Mouse (Mus musculus) stomach, postnatal 0 days (tissue): ENCODE data around the gene Gpi1.

Experiments used
- CTCF ChIP-seq: IDR thresholded peaks from 2 replicates; pipeline ENCODE4 v1.5.1; 2016; ENCODE audit warnings: antibody characterized with exemption, low read depth, mild to moderate bottlenecking, moderate library complexity
- EP300 ChIP-seq: optimal IDR thresholded peaks from 2 replicates; pipeline ENCODE3; 2016; ENCODE audit warnings: antibody characterized with exemption

GRCm38 (mm10) chr7:34215481-34215880, 14.7 kb downstream of the Gpi1 start:
- TF ChIP-seq CTCF (no peak), EP300 (no peak)
